Mouse (Mus musculus): ENCODE measurements around the gene Ampd1.

GRCm38 (mm10) chr3:103127177-103127576, 53.4 kb downstream of the Ampd1 start:
- no peak for TF ChIP-seq MAFK (IDR thresholded peaks at IDR 0.05; ENCODE audit: insufficient read depth, low read depth, low read length)
- no peak for TF ChIP-seq ZC3H11A (IDR thresholded peaks at IDR 0.05; ENCODE audit: borderline replicate concordance, low read depth, low read length)
